Mouse (Mus musculus) kidney, embryonic 15.5 days (tissue): ENCODE measurements around the gene Hoxa4. TPM values are rescaled to one million over a fixed set of nuclear protein-coding genes. Genes with fewer than 3 reads are reported as not detected.

Experiments
- ATAC-seq: fragments of 200-750 bp; cut with Nextera tagmentation; replicated peaks from 2 replicates; pipeline ENCODE4 v1.8.0; 2017; ENCODE audit warnings: moderate TSS enrichment; ENCODE audit not compliant: low FRiP score
- H3K27ac ChIP-seq: fragments of 300-500 bp; sonication (generic); 2 replicates; pipeline ENCODE4 v1.5.1; 2015; ENCODE audit warnings: mild to moderate bottlenecking, inconsistent platforms
- H3K27me3 ChIP-seq: fragments of 300-500 bp; sonication (generic); 2 replicates; pipeline ENCODE4 v1.6.1; 2015; ENCODE audit warnings: inconsistent platforms
- H3K36me3 ChIP-seq: fragments of 300-500 bp; sonication (generic); 2 replicates; pipeline ENCODE4 v1.6.1; 2015; ENCODE audit warnings: inconsistent platforms
- H3K4me1 ChIP-seq: fragments of 300-500 bp; sonication (generic); 2 replicates; pipeline ENCODE4 v1.6.1; 2015; ENCODE audit warnings: inconsistent platforms
- H3K4me2 ChIP-seq: fragments of 300-500 bp; sonication (generic); 2 replicates; pipeline ENCODE4 v1.6.1; 2015; ENCODE audit warnings: moderate library complexity, mild to moderate bottlenecking, inconsistent platforms
- H3K4me3 ChIP-seq: fragments of 300-500 bp; sonication (generic); replicated peaks from 2 replicates; pipeline ENCODE4 v1.5.1; 2015; ENCODE audit warnings: mild to moderate bottlenecking, inconsistent platforms
- H3K9ac ChIP-seq: fragments of 300-500 bp; sonication (generic); 2 replicates; pipeline ENCODE4 v1.6.1; 2015; ENCODE audit warnings: mild to moderate bottlenecking, inconsistent platforms
- H3K9me3 ChIP-seq: fragments of 300-500 bp; sonication (generic); replicated peaks from 2 replicates; pipeline ENCODE4 v1.6.1; 2016; ENCODE audit warnings: inconsistent platforms
- WGBS: fragments of 180-500 bp; shearing (Covaris S2); methylation state at CpG from one replicate; pipeline ENCODE4 v1.1.7; 2015; ENCODE audit warnings: mixed read lengths; 5-methylcytosine and 5-hydroxymethylcytosine counted together
- polyA plus RNA-seq: library from polyadenylated mRNA; unstranded; fragments of >200 nt; fragmentation: Nextera tagmentation; extraction: Ambion mirVana; gene quantifications from 2 replicates; pipeline ENCODE4 v1.2.1, GENCODE M21; 2015

The Hoxa4 gene
- polyA plus RNA-seq, 1 experiment from 2014 or later, result 1.8 TPM

DNA sequence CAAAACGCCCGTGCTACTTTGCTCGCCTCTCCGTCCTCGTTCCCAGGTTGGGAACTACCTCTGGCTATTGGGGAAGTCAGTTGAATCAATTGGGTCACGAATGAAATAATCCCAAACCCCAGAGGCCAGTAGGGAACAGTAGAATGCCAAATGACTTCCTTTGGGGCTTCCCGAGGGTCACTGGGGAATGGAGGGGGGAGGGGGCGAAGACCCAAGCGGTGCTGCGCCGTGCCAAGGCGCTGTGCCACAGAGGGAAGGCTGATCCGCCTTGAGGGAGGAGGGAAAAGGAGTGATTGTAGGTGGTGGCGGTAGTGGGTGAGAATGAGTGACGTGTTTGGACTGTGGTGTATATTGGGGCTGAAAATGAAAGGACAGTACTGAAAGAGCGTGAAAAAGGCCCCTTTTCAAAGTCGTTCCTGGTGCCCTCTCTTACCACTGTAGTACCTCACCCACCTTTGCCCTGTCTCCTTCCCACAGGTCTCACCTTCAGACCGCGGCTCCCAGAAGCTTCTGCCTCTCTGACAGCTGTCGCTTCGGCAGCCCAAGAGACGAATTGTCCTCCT, 21.1 kb upstream of the Hoxa4 start:
- Histone ChIP-seq H3K4me2 (peak overlapping the region; percentile 92), H3K4me3 (peak overlapping the region; percentile 69), H3K9me3 (no peaks in the 10 kb centered on the region), H3K36me3 (no peaks in the 10 kb centered on the region), H3K9ac (peak overlapping the region; percentile 85), H3K27me3 (peaks cover 15% of the 10 kb centered on the region; the same call in 1 of the 2 replicates), H3K4me1 (peaks cover 66% of the 10 kb centered on the region), H3K27ac (peak overlapping the region; percentile 99)
- under 1% methylated on average over 22 of the region's 22 CpGs for WGBS
- 0 out of 2 replicates have a peak, but pooled peaks have one; percentile 12 for ATAC-seq

DNA sequence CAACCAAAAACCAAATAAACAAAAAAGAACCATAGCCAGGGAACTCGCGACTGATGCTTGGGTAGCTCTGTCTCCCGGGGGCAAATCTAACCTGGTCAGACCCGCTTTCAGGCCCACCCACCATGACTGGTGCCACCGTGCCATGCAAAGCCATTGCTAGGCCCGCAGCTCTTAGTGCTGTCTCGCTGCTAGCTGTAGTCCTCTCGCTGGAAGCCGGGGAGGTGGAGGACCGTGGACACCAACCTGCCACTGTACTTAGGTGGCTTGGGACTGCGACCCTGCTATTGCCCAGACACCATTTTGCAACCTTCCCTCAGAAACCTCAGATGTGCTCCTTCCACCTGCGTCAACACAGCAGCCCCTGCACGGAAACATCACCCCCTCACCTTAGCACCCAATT, 20.4 kb upstream of the Hoxa4 start:
- H3K27me3 ChIP-seq, result peaks cover 13% of the 10 kb centered on the region; the same call in 1 of the 2 replicates
- WGBS, result under 1% methylated on average over 13 of the region's 13 CpGs
- H3K9ac ChIP-seq, result peak overlapping the region; percentile 85

DNA sequence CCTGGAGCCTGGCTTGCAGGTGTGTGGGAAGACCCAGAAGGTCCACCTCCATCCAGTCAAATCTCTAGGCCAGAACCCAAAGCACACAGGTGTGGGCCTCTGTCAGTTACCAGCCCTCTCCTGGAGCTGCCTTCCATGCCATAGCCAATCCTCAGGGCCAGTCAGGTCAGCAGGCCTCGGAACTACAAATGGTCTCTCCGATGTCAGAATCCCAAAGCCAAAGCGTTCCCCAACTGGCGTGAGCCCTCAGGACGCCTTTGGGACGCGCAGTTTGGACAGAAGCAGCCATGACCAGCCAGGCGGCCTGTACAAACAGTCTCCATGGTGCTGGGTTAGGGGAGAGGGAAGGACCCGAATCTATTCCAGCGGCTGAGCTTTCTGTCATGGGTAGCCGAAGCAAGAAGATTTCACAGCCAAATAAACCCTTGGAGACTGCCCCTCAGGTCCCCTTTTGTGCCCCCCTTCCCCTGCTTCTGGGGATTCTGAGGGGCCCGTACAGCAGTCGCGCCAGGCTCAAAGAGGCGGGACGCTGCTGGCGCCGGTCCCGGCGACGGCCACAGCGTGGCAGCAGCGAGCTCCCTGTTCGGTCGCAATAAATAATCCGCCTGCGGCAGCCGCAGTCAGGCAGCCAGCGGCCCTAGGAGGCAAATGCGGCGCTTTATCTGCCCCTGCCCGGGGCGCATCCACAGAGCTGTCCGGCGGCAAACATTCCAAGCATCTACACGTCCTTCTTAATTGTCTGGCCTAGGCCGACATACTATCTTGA, 19.8 kb upstream of the Hoxa4 start:
- Histone ChIP-seq H3K4me1 (peaks cover 75% of the 10 kb centered on the region), H3K4me3 (peak overlapping the region; percentile 69), H3K27me3 (peaks cover 13% of the 10 kb centered on the region; the same call in 1 of the 2 replicates), H3K36me3 (0 out of 2 replicates have a peak, but pooled peaks cover 3% of the 10 kb centered on the region), H3K9me3 (no peaks in the 10 kb centered on the region), H3K4me2 (peak overlapping the region; percentile 92), H3K9ac (peak overlapping the region; percentile 85), H3K27ac (peak overlapping the region; percentile 99)
- under 1% methylated on average over 37 of the region's 37 CpGs for WGBS
- peak; percentile 40 for ATAC-seq

More for the DNA sequence above, 20.4 kb upstream of the Hoxa4 start:
- Histone ChIP-seq H3K36me3 (no peaks in the 10 kb centered on the region), H3K4me1 (peaks cover 70% of the 10 kb centered on the region), H3K4me2 (peak overlapping the region; percentile 92), H3K9me3 (no peaks in the 10 kb centered on the region), H3K4me3 (peak overlapping the region; percentile 69), H3K27ac (peak overlapping the region; percentile 99)
- ATAC-seq, result no peak

DNA sequence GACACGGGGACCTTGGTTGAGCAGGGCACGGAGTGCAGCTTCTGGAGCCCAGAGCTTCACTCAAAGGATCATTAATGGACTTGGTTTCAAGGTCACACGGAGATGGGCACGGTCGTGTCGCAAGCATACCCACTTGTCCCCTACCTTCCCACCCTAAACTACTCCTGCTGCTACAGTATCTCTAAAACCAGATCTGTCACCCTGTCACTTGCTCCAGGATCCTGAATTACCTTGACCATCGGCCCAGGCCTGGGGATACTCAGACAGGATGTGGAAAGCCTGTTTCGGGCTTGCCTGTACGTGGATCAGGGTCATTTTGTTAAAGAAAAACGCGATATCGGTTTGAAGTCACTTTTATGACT, 18.1 kb upstream of the Hoxa4 start:
- 5% methylated on average over 12 of the region's 12 CpGs for WGBS
- no peak for ATAC-seq
- peak overlapping the region; percentile 92 for H3K4me2 ChIP-seq
- H3K9ac ChIP-seq, result peak overlapping the region; percentile 62
- peaks cover 4% of the 10 kb centered on the region; the same call in 1 of the 2 replicates for H3K27me3 ChIP-seq
- no peaks in the 10 kb centered on the region for H3K9me3 ChIP-seq
- peaks cover 20% of the 10 kb centered on the region for H3K36me3 ChIP-seq
- H3K4me1 ChIP-seq, result peaks cover 75% of the 10 kb centered on the region
- H3K4me3 ChIP-seq, result peak overlapping the region; percentile 69
- peak overlapping the region; percentile 90 for H3K27ac ChIP-seq

DNA sequence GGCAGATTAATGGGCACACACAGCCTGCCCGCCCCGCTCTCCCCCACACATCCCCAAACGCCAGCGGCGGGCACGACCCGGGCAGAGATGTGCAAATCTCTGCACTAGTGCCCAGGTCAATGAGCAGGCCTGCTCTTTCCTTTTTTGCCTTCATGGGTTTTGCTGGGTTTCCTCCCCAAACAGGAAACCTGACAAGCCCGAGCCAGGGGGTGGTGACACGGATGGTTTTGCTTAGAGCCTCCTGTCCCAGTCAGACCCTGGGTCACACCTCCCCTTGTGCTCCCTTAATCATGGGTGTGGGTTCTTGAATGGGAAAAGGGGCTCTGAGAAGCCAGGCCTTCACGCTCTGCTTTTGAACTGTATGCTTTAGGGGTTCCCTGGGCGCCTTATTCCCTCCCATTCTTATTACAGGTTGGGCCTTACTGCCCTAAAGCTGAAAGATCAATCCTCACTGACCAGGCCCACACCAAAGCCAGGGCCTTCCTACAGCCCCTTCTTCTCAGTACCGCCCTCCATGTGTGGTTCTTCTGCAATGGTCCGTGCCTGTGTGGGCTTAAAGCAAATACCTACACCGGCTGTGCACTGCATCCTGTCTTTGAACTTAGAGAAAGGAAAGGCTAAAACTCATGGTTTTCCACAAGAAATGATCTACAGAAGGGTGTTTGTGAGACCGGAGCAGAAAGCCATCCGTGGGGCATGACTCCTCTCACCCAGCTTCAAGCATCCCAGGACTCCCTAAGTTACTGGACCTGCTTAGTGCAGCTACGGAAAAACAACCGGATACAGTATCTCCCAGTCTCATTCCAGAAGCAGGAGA, 17.5 kb upstream of the Hoxa4 start:
- WGBS, result 4% methylated on average over 18 of the region's 18 CpGs
- peak overlapping the region; percentile 92 for H3K4me2 ChIP-seq
- no peaks in the 10 kb centered on the region for H3K9me3 ChIP-seq
- peak overlapping the region; percentile 90 for H3K27ac ChIP-seq
- peaks cover 4% of the 10 kb centered on the region; the same call in 1 of the 2 replicates for H3K27me3 ChIP-seq
- H3K4me3 ChIP-seq, result peak overlapping the region; percentile 69
- peaks cover 21% of the 10 kb centered on the region for H3K36me3 ChIP-seq
- peaks cover 75% of the 10 kb centered on the region for H3K4me1 ChIP-seq
- peak overlapping the region; percentile 62 for H3K9ac ChIP-seq
- ATAC-seq, result peak; percentile 1; the same call in 1 of the 2 replicates

DNA sequence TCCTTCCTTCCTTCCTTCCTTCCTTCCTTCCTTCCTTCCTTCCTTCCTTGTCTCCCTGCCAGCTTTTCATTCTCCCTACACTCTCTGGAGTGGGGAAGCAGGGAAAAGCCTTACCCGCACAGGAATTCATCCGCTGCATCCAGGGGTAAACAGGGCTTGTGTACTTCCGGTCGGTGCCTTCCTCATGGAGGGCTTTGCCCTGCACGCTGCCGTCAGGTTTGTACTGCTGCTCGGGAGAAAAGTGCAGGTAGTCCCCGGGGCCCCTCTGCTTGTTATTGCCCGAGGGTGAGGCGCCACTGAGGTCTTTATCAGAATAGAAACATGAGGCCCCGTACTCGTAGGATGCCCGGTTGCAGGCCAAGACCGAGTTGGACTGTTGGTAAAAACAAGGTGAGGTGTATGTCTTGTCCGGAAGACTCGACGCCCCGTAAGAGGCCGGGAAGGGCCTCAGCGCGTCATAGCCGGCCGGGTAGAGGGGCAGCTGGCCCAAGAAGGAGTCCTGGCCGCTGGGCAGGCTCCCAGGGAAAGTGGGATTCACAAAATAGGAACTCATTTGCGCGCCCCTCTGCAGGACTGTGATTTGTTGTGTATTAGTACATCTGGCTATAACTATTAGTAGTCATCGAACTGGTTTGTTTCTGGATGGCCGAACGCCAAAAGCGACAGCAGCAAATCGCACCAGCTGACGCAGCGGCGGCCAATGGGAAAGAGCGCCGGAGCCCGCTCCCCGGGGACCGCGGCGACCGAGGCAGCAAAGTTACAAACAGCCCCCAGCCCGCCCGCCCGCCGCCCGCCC, 16.7 kb upstream of the Hoxa4 start, which contains the start of gene Hoxa6:
Hoxa6 (minus strand) TSS at position 651 of the 796 bp plus-strand sequence.
- peak within 1 kb of the TSS; percentile 69 for H3K4me3 ChIP-seq
- peak within 1 kb of the TSS; percentile 62 for H3K9ac ChIP-seq
- peak within 1 kb of the TSS; percentile 92 for H3K4me2 ChIP-seq
- 2% methylated on average over 47 of the region's 47 CpGs for WGBS
- H3K9me3 ChIP-seq, result no peaks in the 10 kb centered on the region
- peak within 1 kb of the TSS; percentile 90 for H3K27ac ChIP-seq
- H3K36me3 ChIP-seq, result peaks cover 21% of the 10 kb centered on the region
- H3K4me1 ChIP-seq, result peaks cover 78% of the 10 kb centered on the region
- peaks cover 4% of the 10 kb centered on the region; the same call in 1 of the 2 replicates for H3K27me3 ChIP-seq
- peak; percentile 3; the same call in 1 of the 2 replicates for ATAC-seq

DNA sequence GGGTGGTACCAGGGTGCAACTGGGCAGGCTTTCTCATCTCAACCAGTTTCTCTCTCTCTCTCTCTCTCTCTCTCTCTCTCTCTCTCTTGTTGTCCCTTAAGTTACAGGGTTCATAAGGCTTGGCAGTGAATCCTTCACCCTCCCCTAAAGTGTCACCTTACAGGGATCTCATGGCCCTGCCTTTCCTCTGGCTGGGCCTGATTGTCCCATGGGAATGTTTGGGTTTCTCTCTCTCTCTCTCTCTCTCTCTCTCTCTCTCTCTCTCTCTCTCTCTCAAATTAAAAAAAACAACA, 16.1 kb upstream of the Hoxa4 start:
- peaks cover 84% of the 10 kb centered on the region for H3K4me1 ChIP-seq

DNA sequence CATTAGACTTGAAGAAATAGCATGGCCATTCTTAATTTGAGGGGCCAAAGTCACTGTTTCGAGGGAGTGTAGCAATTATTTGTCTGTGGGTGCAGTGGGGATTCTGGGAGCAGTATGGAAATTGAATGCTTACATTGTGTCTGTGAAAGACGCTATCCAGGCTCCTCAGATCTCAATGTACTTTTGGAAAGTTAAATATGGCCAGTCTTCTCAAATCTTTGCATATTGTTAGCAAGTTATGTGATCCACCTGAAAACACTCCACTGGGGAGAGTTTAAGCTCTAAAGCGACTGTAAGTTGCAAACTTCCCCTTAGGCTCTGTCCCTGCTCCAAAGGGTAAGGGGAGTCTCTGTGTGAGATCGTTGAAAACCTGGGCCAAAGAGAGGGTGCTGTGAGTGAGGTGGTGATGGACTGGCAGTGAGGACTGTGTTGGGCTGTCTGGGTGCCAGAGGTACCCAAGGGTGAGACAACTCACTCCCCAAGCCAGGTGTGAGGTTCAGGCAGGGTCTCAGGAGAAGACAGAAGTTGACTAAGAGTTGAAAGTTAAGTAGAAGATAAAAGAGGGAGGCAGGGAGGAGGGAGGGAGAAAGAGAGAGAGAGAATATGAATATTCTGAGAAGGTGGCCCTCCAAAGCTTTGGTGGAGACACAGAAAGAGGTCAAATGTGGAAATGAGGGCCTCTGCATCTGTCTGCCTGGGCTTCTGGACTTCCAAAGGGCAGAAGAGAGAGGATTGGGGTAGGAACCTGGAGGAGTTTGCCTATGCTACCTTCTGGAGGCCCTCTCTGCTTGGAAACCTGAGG, 15.5 kb upstream of the Hoxa4 start:
- H3K4me2 ChIP-seq, result peak overlapping the region; percentile 92
- H3K9ac ChIP-seq, result peak overlapping the region; percentile 35
- no peaks in the 10 kb centered on the region for H3K9me3 ChIP-seq
- peaks cover 4% of the 10 kb centered on the region; the same call in 1 of the 2 replicates for H3K27me3 ChIP-seq
- peaks cover 24% of the 10 kb centered on the region for H3K36me3 ChIP-seq
- peak overlapping the region; percentile 82 for H3K27ac ChIP-seq
- H3K4me1 ChIP-seq, result peaks cover 89% of the 10 kb centered on the region
- ATAC-seq, result no peak
- H3K4me3 ChIP-seq, result peak overlapping the region; percentile 69
- 26% methylated on average over 4 of the region's 4 CpGs for WGBS

More for the DNA sequence above, 16.1 kb upstream of the Hoxa4 start:
- no peaks in the 10 kb centered on the region for H3K9me3 ChIP-seq
- peak overlapping the region; percentile 82 for H3K27ac ChIP-seq
- peaks cover 21% of the 10 kb centered on the region for H3K36me3 ChIP-seq
- H3K4me2 ChIP-seq, result peak overlapping the region; percentile 92
- no peak for ATAC-seq
- H3K27me3 ChIP-seq, result peaks cover 4% of the 10 kb centered on the region; the same call in 1 of the 2 replicates
- peak overlapping the region; percentile 69 for H3K4me3 ChIP-seq
- peak overlapping the region; percentile 35; the same call in 1 of the 2 replicates for H3K9ac ChIP-seq

DNA sequence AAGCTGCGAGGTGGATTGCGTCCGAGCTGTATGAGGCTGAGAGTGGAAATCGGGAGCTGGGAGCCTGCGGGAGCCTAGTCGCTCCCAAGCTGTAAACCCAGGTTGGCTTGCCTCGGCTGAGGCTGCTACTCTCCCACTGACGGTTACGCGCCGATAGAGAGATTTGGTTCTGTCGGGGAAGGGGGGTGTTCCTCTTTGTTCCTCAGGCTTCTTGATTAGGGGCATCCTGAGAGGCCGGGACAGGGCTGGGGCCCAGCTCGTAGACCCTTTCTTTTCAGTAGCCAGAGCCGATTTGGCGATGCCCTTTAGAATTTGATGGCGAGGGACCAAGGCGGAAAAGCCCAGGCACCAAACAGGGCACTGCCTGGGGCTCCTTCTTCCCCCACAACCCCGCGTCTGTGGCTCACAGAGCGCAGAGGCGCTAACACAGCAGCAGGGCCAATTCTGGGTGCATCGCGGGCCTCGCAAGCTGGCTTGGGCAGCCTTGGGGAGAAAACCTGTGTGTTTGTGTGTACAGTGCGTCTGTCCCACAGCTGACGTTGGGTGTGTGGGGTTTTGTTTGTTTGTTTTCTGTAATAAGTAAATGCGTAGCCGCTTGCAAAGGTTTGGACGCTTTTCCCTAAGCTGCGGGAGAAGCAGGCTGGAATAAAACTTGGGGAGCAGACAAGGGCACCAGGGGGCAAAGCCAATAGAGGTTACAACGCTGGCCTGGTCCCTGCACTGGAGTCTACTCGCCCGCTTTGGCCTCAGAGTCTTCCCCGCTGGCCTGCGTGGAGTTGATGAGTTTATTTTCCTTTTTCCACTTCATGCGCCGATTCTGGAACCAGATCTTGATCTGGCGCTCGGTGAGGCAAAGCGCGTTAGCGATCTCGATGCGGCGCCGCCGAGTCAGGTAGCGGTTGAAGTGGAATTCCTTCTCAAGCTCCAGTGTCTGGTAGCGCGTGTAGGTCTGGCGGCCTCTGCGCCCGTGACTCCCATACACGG, 14.4 kb upstream of the Hoxa4 start:
- peak overlapping the region; percentile 69 for H3K4me3 ChIP-seq
- peak overlapping the region; percentile 82 for H3K27ac ChIP-seq
- H3K4me2 ChIP-seq, result peak overlapping the region; percentile 92
- H3K4me1 ChIP-seq, result peaks cover 93% of the 10 kb centered on the region
- 13% methylated on average over 55 of the region's 55 CpGs for WGBS
- H3K36me3 ChIP-seq, result peaks cover 24% of the 10 kb centered on the region
- ATAC-seq, result no peak
- H3K9me3 ChIP-seq, result no peaks in the 10 kb centered on the region
- H3K9ac ChIP-seq, result peak overlapping the region; percentile 19
- peaks cover 4% of the 10 kb centered on the region; the same call in 1 of the 2 replicates for H3K27me3 ChIP-seq

DNA sequence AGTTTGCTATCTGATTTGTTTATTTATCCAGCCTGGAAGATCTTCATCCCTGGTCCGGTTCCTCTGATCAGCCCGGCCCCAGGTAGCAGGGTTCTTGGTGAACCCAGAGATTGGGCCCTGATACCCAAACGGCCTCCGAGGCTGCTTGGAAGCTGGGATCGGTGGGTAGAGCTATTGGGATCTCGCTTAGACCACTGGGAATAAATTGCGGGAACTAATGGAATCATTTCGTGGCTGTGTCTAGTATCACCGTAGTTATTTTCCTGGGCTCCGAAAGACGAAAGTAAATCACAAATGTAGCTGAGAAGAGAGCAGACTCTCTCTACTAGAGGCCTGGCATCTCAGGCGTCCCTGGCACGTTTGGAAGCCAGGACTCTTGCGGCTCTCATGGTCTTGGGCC, 13.7 kb upstream of the Hoxa4 start:
- Histone ChIP-seq H3K4me1 (peaks cover 97% of the 10 kb centered on the region), H3K36me3 (peaks cover 24% of the 10 kb centered on the region), H3K27me3 (peaks cover 4% of the 10 kb centered on the region; the same call in 1 of the 2 replicates)

More for the DNA sequence above, 13.7 kb upstream of the Hoxa4 start:
- Histone ChIP-seq H3K9ac (peak overlapping the region; percentile 19), H3K4me2 (peak overlapping the region; percentile 92), H3K4me3 (peak overlapping the region; percentile 69), H3K9me3 (no peaks in the 10 kb centered on the region), H3K27ac (peak overlapping the region; percentile 82)
- 14% methylated on average over 14 of the region's 14 CpGs for WGBS
- no peak for ATAC-seq
